Mouse (Mus musculus): ENCODE results near the gene Clmn.

DNA sequence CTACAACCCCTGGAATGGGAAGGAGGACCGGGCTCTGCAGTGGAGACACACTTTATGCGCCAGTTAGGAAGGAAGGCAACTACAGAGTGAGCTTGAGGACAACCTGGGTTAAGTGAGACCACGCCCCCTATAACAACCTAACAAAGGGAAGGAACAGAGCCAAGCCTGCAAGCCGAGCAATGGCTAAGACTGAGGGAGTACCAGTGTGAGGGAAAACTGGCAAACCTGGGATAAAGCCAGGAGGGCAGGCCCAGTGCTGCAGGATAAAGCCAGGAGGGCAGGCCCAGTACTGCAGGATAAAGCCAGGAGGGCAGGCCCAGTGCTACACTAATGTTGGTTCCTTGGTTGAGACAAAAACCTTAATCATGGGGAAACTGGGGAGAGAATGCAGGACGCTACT, 145.9 kb downstream of the Clmn start:
- TF ChIP-seq CTCF (IDR thresholded peaks at IDR 0.05; ENCODE audit: extremely low read depth, insufficient read depth, insufficient read length, insufficient replicate concordance) (no peak), POLR2A (IDR thresholded peaks at IDR 0.05; ENCODE audit: low read depth, low read length) (no peak)

All from spleen, adult 2 months (tissue).